Mouse (Mus musculus) ovary, adult 2 months (tissue): ENCODE measurements around the gene Ap1s3. TPM values are rescaled to one million over a fixed set of nuclear protein-coding genes. Genes with fewer than 3 reads are reported as not detected.

Experiments used
- polyA plus RNA-seq: library from polyadenylated mRNA; depleted of rRNA; stranded (reverse); fragments of >200 nt; gene quantifications from 2 replicates; pipeline ENCODE4 v1.2.3, GENCODE M21; 2012; rRNA removed

Gene Ap1s3
- polyA plus RNA-seq = 19.8 and 28.8 TPM in 2 replicates

GRCm38 (mm10) chr1:79671543-79672337, at the start of gene Ap1s3:
Gene Ap1s3 (minus strand): TSS chr1:79671972.

Other genes starting within 250 kb of the Ap1s3 start
- gene Scg2, start 231.9 kb downstream of the Ap1s3 start, polyA plus RNA-seq = 0.06 TPM in 1 of 2 replicates, not detected in the other
- 7.2 and 7.6 TPM in 2 replicates for gene Mrpl44, start 104.0 kb upstream of the Ap1s3 start, polyA plus RNA-seq
- gene Wdfy1, start 104.2 kb upstream of the Ap1s3 start, polyA plus RNA-seq = 65.2 and 66.1 TPM in 2 replicates
- 289 and 408 TPM in 2 replicates for gene Serpine2, start 189.2 kb upstream of the Ap1s3 start, polyA plus RNA-seq